Mouse (Mus musculus): ENCODE measurements around the gene Chd6. TPM values are rescaled to one million over a fixed set of nuclear protein-coding genes. Genes with fewer than 3 reads are reported as not detected.

The Chd6 gene
- polyA plus RNA-seq, 1 experiment, result 0.17 TPM

- no peak overlapping the region for H3K4me3 ChIP-seq (replicated peaks)
- H3K9me3 ChIP-seq (ENCODE audit: control insufficient read depth, low read length), result no peaks in the 10 kb centered on the region
- TF ChIP-seq TAL1 (IDR thresholded peaks at IDR 0.05; ENCODE audit: low read length) (no peak), GATA1 (IDR thresholded peaks at IDR 0.05; ENCODE audit: low read length) (no peak)
- peaks cover 21% of the 10 kb centered on the region for H3K4me1 ChIP-seq (ENCODE audit: control insufficient read depth)
- no peaks in the 10 kb centered on the region for H3K36me3 ChIP-seq (ENCODE audit: control insufficient read depth)
- H3K27me3 ChIP-seq (ENCODE audit: control insufficient read depth), result no peaks in the 10 kb centered on the region
Measured at GRCm38 (mm10) chr2:161112011-161112410, 3.1 kb upstream of the Chd6 start.

GRCm38 (mm10) chr2:161109398-161109821, 535 bp upstream of the Chd6 start:
- no peak for TF ChIP-seq GATA1 (IDR thresholded peaks at IDR 0.05; ENCODE audit: low read length)
- TF ChIP-seq TAL1 (IDR thresholded peaks at IDR 0.05; ENCODE audit: low read length), result no peak
- Histone ChIP-seq H3K4me3 (replicated peaks) (peak overlapping the region; percentile 93), H3K9me3 (ENCODE audit: control insufficient read depth, low read length) (no peaks in the 10 kb centered on the region), H3K4me1 (ENCODE audit: control insufficient read depth) (peaks cover 23% of the 10 kb centered on the region), H3K36me3 (ENCODE audit: control insufficient read depth) (no peaks in the 10 kb centered on the region; the same call in 1 of the 2 replicates), H3K27me3 (ENCODE audit: control insufficient read depth) (no peaks in the 10 kb centered on the region)

GRCm38 (mm10) chr2:161108085-161108927, 569 bp downstream of the Chd6 start:
- peaks cover 23% of the 10 kb centered on the region for H3K4me1 ChIP-seq (ENCODE audit: control insufficient read depth)
- no peaks in the 10 kb centered on the region for H3K27me3 ChIP-seq (ENCODE audit: control insufficient read depth)
- H3K36me3 ChIP-seq (ENCODE audit: control insufficient read depth), result no peaks in the 10 kb centered on the region; the same call in 1 of the 2 replicates
- TF ChIP-seq TAL1 (IDR thresholded peaks at IDR 0.05; ENCODE audit: low read length), result no peak
- no peak for TF ChIP-seq GATA1 (IDR thresholded peaks at IDR 0.05; ENCODE audit: low read length)
- H3K9me3 ChIP-seq (ENCODE audit: control insufficient read depth, low read length), result no peaks in the 10 kb centered on the region
- H3K4me3 ChIP-seq (replicated peaks), result peak overlapping the region; percentile 93

- H3K4me3 ChIP-seq (replicated peaks), result no peak overlapping the region
- H3K4me1 ChIP-seq (ENCODE audit: control insufficient read depth), result peaks cover 23% of the 10 kb centered on the region
- no peaks in the 10 kb centered on the region; the same call in 1 of the 2 replicates for H3K36me3 ChIP-seq (ENCODE audit: control insufficient read depth)
- no peaks in the 10 kb centered on the region for H3K27me3 ChIP-seq (ENCODE audit: control insufficient read depth)
- H3K9me3 ChIP-seq (ENCODE audit: control insufficient read depth, low read length), result no peaks in the 10 kb centered on the region
- TF ChIP-seq GATA1 (IDR thresholded peaks at IDR 0.05; ENCODE audit: low read length) (no peak), TAL1 (IDR thresholded peaks at IDR 0.05; ENCODE audit: low read length) (no peak)
Measured at GRCm38 (mm10) chr2:161107236-161107635, 1.6 kb downstream of the Chd6 start.

- Histone ChIP-seq H3K4me3 (replicated peaks) (no peak overlapping the region), H3K27me3 (ENCODE audit: control insufficient read depth) (no peaks in the 10 kb centered on the region), H3K36me3 (ENCODE audit: control insufficient read depth) (no peaks in the 10 kb centered on the region; the same call in 1 of the 2 replicates), H3K9me3 (ENCODE audit: control insufficient read depth, low read length) (no peaks in the 10 kb centered on the region), H3K4me1 (ENCODE audit: control insufficient read depth) (peaks cover 18% of the 10 kb centered on the region)
- TF ChIP-seq TAL1 (IDR thresholded peaks at IDR 0.05; ENCODE audit: low read length) (no peak), GATA1 (IDR thresholded peaks at IDR 0.05; ENCODE audit: low read length) (no peak)
Measured at GRCm38 (mm10) chr2:161103769-161104168, 5.1 kb downstream of the Chd6 start.

GRCm38 (mm10) chr2:161102102-161102501, 6.8 kb downstream of the Chd6 start:
- Histone ChIP-seq H3K4me1 (ENCODE audit: control insufficient read depth) (peaks cover 10% of the 10 kb centered on the region), H3K27me3 (ENCODE audit: control insufficient read depth) (no peaks in the 10 kb centered on the region), H3K9me3 (ENCODE audit: control insufficient read depth, low read length) (no peaks in the 10 kb centered on the region), H3K4me3 (replicated peaks) (no peak overlapping the region), H3K36me3 (ENCODE audit: control insufficient read depth) (no peaks in the 10 kb centered on the region; the same call in 1 of the 2 replicates)
- TF ChIP-seq GATA1 (IDR thresholded peaks at IDR 0.05; ENCODE audit: low read length), result no peak
- no peak for TF ChIP-seq TAL1 (IDR thresholded peaks at IDR 0.05; ENCODE audit: low read length)

GRCm38 (mm10) chr2:161097746-161098145, 11.1 kb downstream of the Chd6 start:
- H3K4me1 ChIP-seq (ENCODE audit: control insufficient read depth), result peaks cover 12% of the 10 kb centered on the region; the same call in 1 of the 2 replicates
- no peak overlapping the region for H3K4me3 ChIP-seq (replicated peaks)
- no peaks in the 10 kb centered on the region for H3K9me3 ChIP-seq (ENCODE audit: control insufficient read depth, low read length)
- TF ChIP-seq GATA1 (IDR thresholded peaks at IDR 0.05; ENCODE audit: low read length) (no peak), TAL1 (IDR thresholded peaks at IDR 0.05; ENCODE audit: low read length) (no peak)
- peaks cover 3% of the 10 kb centered on the region for H3K36me3 ChIP-seq (ENCODE audit: control insufficient read depth)
- no peaks in the 10 kb centered on the region for H3K27me3 ChIP-seq (ENCODE audit: control insufficient read depth)

GRCm38 (mm10) chr2:161090746-161091405, 18.0 kb downstream of the Chd6 start:
- no peak for TF ChIP-seq GATA1 (IDR thresholded peaks at IDR 0.05; ENCODE audit: low read length)
- no peak for TF ChIP-seq TAL1 (IDR thresholded peaks at IDR 0.05; ENCODE audit: low read length)
- Histone ChIP-seq H3K4me3 (replicated peaks) (no peak overlapping the region), H3K9me3 (ENCODE audit: control insufficient read depth, low read length) (no peaks in the 10 kb centered on the region), H3K4me1 (ENCODE audit: control insufficient read depth) (no peaks in the 10 kb centered on the region), H3K27me3 (ENCODE audit: control insufficient read depth) (no peaks in the 10 kb centered on the region), H3K36me3 (ENCODE audit: control insufficient read depth) (peaks cover 6% of the 10 kb centered on the region)

- Histone ChIP-seq H3K36me3 (ENCODE audit: control insufficient read depth) (peaks cover 3% of the 10 kb centered on the region), H3K4me1 (ENCODE audit: control insufficient read depth) (no peaks in the 10 kb centered on the region), H3K9me3 (ENCODE audit: control insufficient read depth, low read length) (no peaks in the 10 kb centered on the region), H3K4me3 (replicated peaks) (no peak overlapping the region), H3K27me3 (ENCODE audit: control insufficient read depth) (no peaks in the 10 kb centered on the region)
- no peak for TF ChIP-seq TAL1 (IDR thresholded peaks at IDR 0.05; ENCODE audit: low read length)
Measured at GRCm38 (mm10) chr2:161090200-161090599, 18.7 kb downstream of the Chd6 start.

Measured in erythroblast, embryonic 14.5 days (primary cell).